Mouse (Mus musculus) spleen, adult 2 months (tissue): ENCODE data around the gene Herc6. TPM values are rescaled to one million over a fixed set of nuclear protein-coding genes. Genes with fewer than 3 reads are reported as not detected.

ENCODE experiments used
- DNase-seq, 2 experiments: peaks; one replicate each; pipeline versions ENCODE4 v3.0.0 to v3.0.0-alpha.2; 2012 to 2021; ENCODE audit warnings: low spot score in 2 of 2, low read depth in 1 of 2
- H3K27ac ChIP-seq: fragments of 200-500 bp; 2 replicates; pipeline ENCODE4 v1.5.1; 2012; ENCODE audit warnings: low read length, inconsistent platforms; ENCODE audit not compliant: insufficient read depth
- H3K27me3 ChIP-seq: fragments of 200-500 bp; 2 replicates; pipeline ENCODE4 v1.6.1; 2012; ENCODE audit warnings: mild to moderate bottlenecking, moderate library complexity, low read length, inconsistent platforms; ENCODE audit not compliant: control insufficient read depth, insufficient read depth
- H3K36me3 ChIP-seq: fragments of 200-500 bp; 2 replicates; pipeline ENCODE4 v1.6.1; 2012; ENCODE audit warnings: mild to moderate bottlenecking, low read length, inconsistent platforms; ENCODE audit not compliant: control insufficient read depth, insufficient read depth
- H3K4me1 ChIP-seq: fragments of 200-500 bp; 2 replicates; pipeline ENCODE4 v1.6.1; 2011; ENCODE audit warnings: inconsistent platforms; ENCODE audit not compliant: control insufficient read depth, insufficient read depth, insufficient read length
- H3K4me3 ChIP-seq: fragments of 200-500 bp; 2 replicates; pipeline ENCODE4 v1.5.1; 2011; ENCODE audit warnings: mild to moderate bottlenecking, inconsistent platforms; ENCODE audit not compliant: insufficient read depth, insufficient read length; ENCODE audit errors: extremely low read depth
- CTCF ChIP-seq: fragments of 200-500 bp; IDR thresholded peaks from 2 replicates; pipeline ENCODE4 v1.5.1; 2011; ENCODE audit warnings: mild to moderate bottlenecking, inconsistent platforms; ENCODE audit not compliant: insufficient read depth, insufficient read length, insufficient replicate concordance; ENCODE audit errors: extremely low read depth
- POLR2A ChIP-seq: fragments of 200-500 bp; IDR thresholded peaks from 2 replicates; pipeline ENCODE4 v1.6.1; 2011; ENCODE audit warnings: low read depth, low read length, inconsistent platforms
- WGBS: fragments of 180-500 bp; shearing (Covaris S2); methylation state at CpG from one replicate; pipeline ENCODE4 v1.1.7; 2018; 5-methylcytosine and 5-hydroxymethylcytosine counted together
- polyA plus RNA-seq: library from polyadenylated mRNA; depleted of rRNA; stranded (reverse); fragments of >200 nt; gene quantifications from 2 replicates; pipeline ENCODE4 v1.2.3, GENCODE M21; 2012

The Herc6 gene
- polyA plus RNA-seq, 1 experiment: 14.1 TPM

DNA sequence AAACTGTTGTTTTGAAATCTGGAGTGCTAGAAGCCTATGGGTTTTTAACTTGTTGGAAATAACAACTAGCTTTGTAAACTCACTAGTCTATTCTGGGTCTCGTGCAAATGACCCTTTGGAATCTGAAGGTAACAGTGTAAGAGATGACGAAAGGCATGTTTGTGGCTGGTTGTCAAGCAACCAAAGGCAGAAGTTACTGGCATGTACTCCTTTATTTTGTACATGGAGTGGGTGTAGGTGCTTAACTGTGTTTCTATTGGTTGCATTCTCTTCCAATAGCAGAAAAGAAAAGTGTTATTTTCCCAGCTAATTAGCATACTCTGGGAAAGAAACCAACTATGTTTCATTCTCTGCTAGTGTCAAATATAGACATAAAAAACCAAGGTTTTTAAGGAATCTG is 35.9 kb upstream of the Herc6 start:
- no peak for DNase-seq
- H3K27ac ChIP-seq: no peak overlapping the region
- 73% methylated on average over 2 of the region's 2 CpGs for WGBS

DNA sequence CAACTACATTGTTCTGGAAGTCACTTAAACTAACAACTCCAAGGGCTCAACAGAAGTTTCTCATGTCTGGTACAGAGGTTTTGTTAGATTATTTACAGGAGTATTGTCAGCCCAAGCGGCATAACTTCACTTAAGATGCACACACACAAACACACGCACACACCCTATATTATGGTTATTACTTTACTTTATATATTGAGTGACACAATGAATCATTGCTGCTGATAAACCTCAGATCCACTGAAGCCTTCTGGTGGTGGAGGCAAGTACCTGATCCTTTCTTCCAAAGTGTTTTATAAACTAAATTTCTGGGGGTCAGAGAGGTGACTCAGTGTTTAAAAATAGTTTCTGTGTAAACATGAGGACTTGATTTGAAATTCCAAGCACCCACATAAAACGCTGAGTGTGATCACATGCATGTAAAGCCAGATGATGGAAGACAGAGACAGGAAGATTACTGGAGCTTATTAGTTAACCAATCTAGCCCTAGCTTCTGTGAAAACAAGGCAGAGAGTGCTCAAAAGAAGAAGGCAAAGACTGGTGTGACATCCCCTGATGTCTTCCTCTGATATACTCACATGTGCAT is 29.5 kb upstream of the Herc6 start:
- Histone ChIP-seq H3K4me3 (no peak overlapping the region), H3K27ac (no peak overlapping the region)
- 84% methylated on average over 3 of the region's 3 CpGs for WGBS

More for the DNA sequence above, 35.9 kb upstream of the Herc6 start:
- Histone ChIP-seq H3K4me3 (no peak overlapping the region), H3K4me1 (peaks cover 4% of the 10 kb centered on the region; the same call in 1 of the 2 replicates), H3K27me3 (no peaks in the 10 kb centered on the region), H3K36me3 (no peaks in the 10 kb centered on the region)
- no peak for TF ChIP-seq CTCF
- TF ChIP-seq POLR2A: no peak

DNA sequence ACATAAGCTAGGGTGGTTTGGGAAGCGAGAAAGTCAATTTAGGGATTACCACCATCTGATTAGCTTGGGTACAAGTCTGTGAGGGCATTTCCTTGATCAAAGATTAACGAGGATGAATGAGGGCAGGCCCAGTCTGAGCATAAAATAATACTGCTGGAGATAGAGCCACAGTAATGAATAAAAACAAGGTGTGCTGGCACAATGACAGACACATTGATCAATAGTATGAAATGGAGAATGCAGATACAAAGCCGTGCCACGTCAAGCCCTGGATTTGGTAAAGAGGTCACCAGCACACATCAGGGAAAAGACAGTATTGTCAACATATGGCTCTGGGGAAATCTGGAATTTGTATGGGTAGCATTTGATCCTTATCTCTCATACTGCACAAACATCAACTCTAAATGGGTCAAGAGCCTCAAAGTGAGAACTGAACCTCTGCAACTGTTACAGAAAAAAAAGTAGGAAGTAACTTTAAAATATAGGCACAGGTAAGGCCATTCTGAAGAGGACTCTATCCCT is 22.9 kb upstream of the Herc6 start:
- DNase-seq: no peak
- Histone ChIP-seq H3K4me1 (no peaks in the 10 kb centered on the region), H3K27ac (no peak overlapping the region), H3K27me3 (no peaks in the 10 kb centered on the region), H3K36me3 (no peaks in the 10 kb centered on the region; the same call in 1 of the 2 replicates), H3K4me3 (no peak overlapping the region)
- TF ChIP-seq POLR2A: no peak
- no peak for TF ChIP-seq CTCF
- WGBS: 84% methylated on average over 4 of the region's 4 CpGs

More for the DNA sequence above, 29.5 kb upstream of the Herc6 start:
- DNase-seq: no peak
- no peaks in the 10 kb centered on the region for H3K27me3 ChIP-seq
- TF ChIP-seq POLR2A (no peak), CTCF (no peak)
- H3K4me1 ChIP-seq: no peaks in the 10 kb centered on the region
- no peaks in the 10 kb centered on the region for H3K36me3 ChIP-seq

DNA sequence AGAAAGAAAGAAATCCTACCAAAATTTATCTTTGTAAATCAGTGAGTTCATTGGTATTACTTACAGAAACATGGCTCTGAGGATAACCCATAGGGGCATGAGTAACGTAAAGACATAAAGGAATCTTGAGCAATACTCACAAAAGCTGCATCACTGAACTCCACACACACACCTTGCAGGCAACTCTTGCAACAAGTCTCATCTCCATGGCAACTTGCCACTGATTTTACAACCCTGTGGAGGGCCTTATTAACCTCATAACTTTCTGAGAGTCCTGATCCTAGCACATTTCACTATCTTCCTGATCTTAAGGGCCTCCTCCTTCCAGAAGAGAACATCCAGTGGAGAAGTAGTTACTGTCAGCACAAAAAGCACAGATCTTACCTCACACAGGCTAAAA is 17.3 kb upstream of the Herc6 start:
- no peaks in the 10 kb centered on the region for H3K27me3 ChIP-seq
- no peak for DNase-seq
- 97% methylated on average over 1 of the region's 1 CpGs for WGBS
- H3K36me3 ChIP-seq: no peaks in the 10 kb centered on the region; the same call in 1 of the 2 replicates
- no peak overlapping the region for H3K27ac ChIP-seq
- H3K4me3 ChIP-seq: no peak overlapping the region
- TF ChIP-seq CTCF (no peak), POLR2A (no peak)
- no peaks in the 10 kb centered on the region for H3K4me1 ChIP-seq

DNA sequence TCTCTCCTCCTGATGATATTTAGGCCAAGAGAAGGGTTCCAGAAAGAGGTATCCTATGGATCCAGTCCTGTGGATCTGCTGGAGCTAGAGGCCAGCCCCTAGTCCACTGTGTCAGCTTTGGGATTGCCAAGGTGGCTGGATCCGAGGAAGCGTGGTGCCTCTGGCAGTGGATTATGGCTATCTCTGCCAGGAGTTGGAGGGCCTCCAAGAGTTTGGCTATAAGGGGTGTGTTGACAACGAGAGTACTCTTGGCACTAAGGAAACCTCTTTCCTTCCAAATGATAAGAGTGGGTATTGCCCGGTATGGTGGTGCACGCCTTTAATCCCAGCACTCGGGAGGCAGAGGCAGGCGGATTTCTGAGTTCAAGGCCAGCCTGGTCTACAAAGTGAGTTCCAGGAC is 15.3 kb upstream of the Herc6 start:
- TF ChIP-seq POLR2A: no peak
- no peak for TF ChIP-seq CTCF
- Histone ChIP-seq H3K4me3 (no peak overlapping the region), H3K36me3 (no peaks in the 10 kb centered on the region; the same call in 1 of the 2 replicates), H3K27me3 (no peaks in the 10 kb centered on the region), H3K27ac (no peak overlapping the region), H3K4me1 (no peaks in the 10 kb centered on the region)
- 89% methylated on average over 7 of the region's 7 CpGs for WGBS
- DNase-seq: no peak

DNA sequence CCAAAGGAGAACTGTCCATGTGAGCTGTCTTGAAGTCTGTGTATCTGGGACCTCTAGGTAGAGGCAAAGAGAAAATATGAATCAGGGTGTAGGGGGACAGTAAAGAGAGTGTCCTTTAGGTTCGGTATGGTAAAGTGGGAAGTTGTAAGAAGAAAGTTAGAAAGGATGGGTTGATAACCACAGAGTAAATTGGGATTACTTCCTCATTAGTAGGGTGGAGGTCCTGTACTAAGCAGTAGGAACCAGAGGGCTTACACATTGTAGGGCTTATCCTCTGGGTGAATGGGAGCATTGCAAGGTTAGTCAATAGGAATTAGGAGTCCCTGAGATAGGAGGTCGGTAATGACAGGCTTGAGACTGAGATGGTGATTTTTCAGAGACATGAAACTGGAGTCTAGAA is 13.2 kb upstream of the Herc6 start:
- Histone ChIP-seq H3K4me3 (no peak overlapping the region), H3K36me3 (no peaks in the 10 kb centered on the region), H3K27me3 (no peaks in the 10 kb centered on the region), H3K27ac (no peak overlapping the region), H3K4me1 (no peaks in the 10 kb centered on the region)
- no peak for DNase-seq
- whole genome bisulfite sequencing: 85% methylated on average over 2 of the region's 2 CpGs
- TF ChIP-seq CTCF (no peak), POLR2A (no peak)

DNA sequence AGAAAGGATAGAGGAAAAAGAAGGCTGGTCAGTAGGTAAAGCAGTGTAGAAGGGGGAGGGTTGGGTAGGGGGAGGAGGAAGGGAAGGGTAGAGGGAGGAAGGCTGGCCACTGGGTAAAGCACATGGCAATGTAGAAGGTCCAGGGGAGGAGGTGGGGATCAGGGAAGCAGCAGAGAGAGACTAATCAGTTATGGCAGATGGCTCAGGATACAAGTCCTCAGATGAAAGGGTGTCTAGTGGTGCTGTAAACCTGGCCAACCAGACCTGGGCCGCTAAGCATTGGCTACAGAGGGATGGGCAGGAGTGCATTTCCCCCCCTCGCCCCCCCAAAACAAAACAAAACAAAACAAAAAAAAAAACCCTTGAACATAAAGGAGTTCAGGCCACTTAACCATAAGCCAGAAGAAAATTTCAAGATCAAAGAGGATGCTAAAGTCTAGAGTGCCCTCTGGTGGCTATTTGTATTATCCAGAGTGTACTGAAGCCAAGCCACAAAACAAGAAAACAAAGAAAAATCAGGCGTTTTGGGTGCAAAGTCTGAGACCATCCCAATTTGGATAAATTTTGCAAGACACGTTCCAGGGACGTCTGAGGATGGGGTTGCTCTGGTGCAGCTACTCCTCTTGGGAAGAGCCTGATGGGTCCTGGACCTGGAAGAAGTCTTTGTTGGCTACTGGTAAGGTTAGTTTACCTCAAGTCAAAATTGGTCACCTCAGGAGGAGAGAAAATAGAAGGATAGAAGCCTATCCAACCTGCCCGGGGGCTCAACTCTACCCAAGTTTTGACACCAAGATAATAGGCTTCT is 10.4 kb upstream of the Herc6 start:
- 16% methylated on average over 6 of the region's 6 CpGs for WGBS
- TF ChIP-seq POLR2A: no peak
- TF ChIP-seq CTCF: no peak
- peak; percentile 7 to 45 for DNase-seq
- Histone ChIP-seq H3K4me3 (no peak overlapping the region), H3K36me3 (no peaks in the 10 kb centered on the region), H3K27me3 (no peaks in the 10 kb centered on the region), H3K4me1 (no peaks in the 10 kb centered on the region), H3K27ac (no peak overlapping the region)
